ENCODE assay signal across 14 mouse cellular contexts in genomic region chr3:51333950-51334349, GRCm38 (mm10). TPM values are rescaled to one million over a fixed set of nuclear protein-coding genes. Genes with fewer than 3 reads are reported as not detected.
A peak's percentile ranks its signal among the peaks of the same experiment; 100 is the strongest.
DNase-seq lines count a peak whose midpoint lies in the region; ATAC-seq and TF ChIP-seq lines count a peak whose summit lies in the region.
"Had no signal": no experiment of that assay in that cellular context is flagged by ENCODE, and none has a peak within 500 bp of the region (broad histone marks: within the 10 kb centered on the region; RNA-seq: fewer than 3 reads in every experiment).

No protein-coding gene starts in this region.

- 77% methylated on average over 6 of the region's 6 CpGs for WGBS in forebrain, embryonic 13.5 days
- 75% methylated on average over 6 of the region's 6 CpGs for WGBS in forebrain, embryonic 12.5 days
- 48% methylated on average over 6 of the region's 6 CpGs for WGBS in limb, embryonic 12.5 days

- no peaks in the 10 kb centered on the region for H3K27me3 ChIP-seq in forebrain, embryonic 13.5 days
- no peaks in the 10 kb centered on the region for H3K27me3 ChIP-seq in forebrain, embryonic 12.5 days
- H3K27me3 ChIP-seq in E14TG2a.4 (ENCODE audit: insufficient read depth, low read length) = peaks cover 9% of the 10 kb centered on the region
- no peaks in the 10 kb centered on the region for H3K27me3 ChIP-seq in limb, embryonic 12.5 days
- H3K27me3 ChIP-seq: kidney, embryonic 15.5 days; midbrain, embryonic 12.5 days; stomach, embryonic 15.5 days had no signal

- no peak overlapping the region for H3K4me3 ChIP-seq in forebrain, embryonic 13.5 days
- no peak overlapping the region for H3K4me3 ChIP-seq in forebrain, embryonic 12.5 days (replicated peaks)
- no peak overlapping the region for H3K4me3 ChIP-seq in left cerebral cortex, adult 2 months
- H3K4me3 ChIP-seq in E14TG2a.4 (replicated peaks; ENCODE audit: low read length) = peak overlapping the region; percentile 32
- no peak overlapping the region for H3K4me3 ChIP-seq in limb, embryonic 12.5 days (replicated peaks)
- H3K4me3 ChIP-seq: kidney, embryonic 15.5 days; midbrain, embryonic 12.5 days; stomach, embryonic 15.5 days had no signal

- H3K27ac ChIP-seq in forebrain, embryonic 13.5 days = no peak overlapping the region
- H3K27ac ChIP-seq in forebrain, embryonic 12.5 days = no peak overlapping the region
- peak overlapping the region; percentile 7; the same call in 1 of the 2 replicates for H3K27ac ChIP-seq in left cerebral cortex, adult 2 months
- H3K27ac ChIP-seq in limb, embryonic 12.5 days = peak overlapping the region; percentile 78; the same call in 1 of the 2 replicates
- H3K27ac ChIP-seq: midbrain, embryonic 12.5 days; stomach, embryonic 15.5 days had no signal

- intact Hi-C loops in left cerebral cortex, adult 2 months (cut with DNase I) = no loop called here
- intact Hi-C loops in left cerebral cortex, postnatal 36 days (cut with DNase I) = no loop called here

- ATAC-seq in forebrain, embryonic 13.5 days = no peak
- ATAC-seq in forebrain, embryonic 12.5 days (ENCODE audit: low FRiP score) = no peak
- ATAC-seq in limb, embryonic 12.5 days (ENCODE audit: insufficient number of reproducible peaks, insufficient read depth, low FRiP score, low TSS enrichment, low read depth) = no peak

- H3K4me1 ChIP-seq in forebrain, embryonic 13.5 days = peaks cover 27% of the 10 kb centered on the region
- peaks cover 19% of the 10 kb centered on the region for H3K4me1 ChIP-seq in forebrain, embryonic 12.5 days
- H3K4me1 ChIP-seq in E14TG2a.4 (replicated peaks; ENCODE audit: low read depth, low read length) = peaks cover 36% of the 10 kb centered on the region
- peaks cover 24% of the 10 kb centered on the region for H3K4me1 ChIP-seq in limb, embryonic 12.5 days (replicated peaks)

- H3K9ac ChIP-seq in forebrain, embryonic 13.5 days = 0 out of 2 replicates have a peak overlapping the region, but pooled peaks have one; percentile 8
- no peak overlapping the region for H3K9ac ChIP-seq in forebrain, embryonic 12.5 days
- H3K9ac ChIP-seq in limb, embryonic 12.5 days (replicated peaks) = no peak overlapping the region
- H3K9ac ChIP-seq: forebrain, postnatal 0 days; kidney, embryonic 15.5 days; midbrain, embryonic 12.5 days; stomach, embryonic 15.5 days had no signal

- H3K9me3 ChIP-seq in forebrain, embryonic 13.5 days (replicated peaks) = no peaks in the 10 kb centered on the region
- H3K9me3 ChIP-seq in forebrain, embryonic 12.5 days = no peaks in the 10 kb centered on the region
- H3K9me3 ChIP-seq in E14TG2a.4 (ENCODE audit: low read length) = no peaks in the 10 kb centered on the region
- no peaks in the 10 kb centered on the region for H3K9me3 ChIP-seq in limb, embryonic 12.5 days
- H3K9me3 ChIP-seq: kidney, embryonic 15.5 days; midbrain, embryonic 12.5 days; stomach, embryonic 15.5 days had no signal

- no peaks in the 10 kb centered on the region for H3K36me3 ChIP-seq in forebrain, embryonic 13.5 days (ENCODE audit: poor library complexity, severe bottlenecking)
- no peaks in the 10 kb centered on the region for H3K36me3 ChIP-seq in forebrain, embryonic 12.5 days (replicated peaks)
- H3K36me3 ChIP-seq in E14TG2a.4 (ENCODE audit: insufficient read depth, low read length) = no peaks in the 10 kb centered on the region
- H3K36me3 ChIP-seq in limb, embryonic 12.5 days = no peaks in the 10 kb centered on the region
- H3K36me3 ChIP-seq: kidney, embryonic 15.5 days; midbrain, embryonic 12.5 days; stomach, embryonic 15.5 days had no signal

- no peak for TF ChIP-seq CTCF in left cerebral cortex, adult 2 months (IDR thresholded peaks at IDR 0.05)
- no peak for TF ChIP-seq CTCF in E14TG2a.4 (conservative IDR thresholded peaks at IDR 0.05; ENCODE audit: low read length)

- no peak overlapping the region for H3K4me2 ChIP-seq in forebrain, embryonic 13.5 days
- H3K4me2 ChIP-seq in forebrain, embryonic 12.5 days = no peak overlapping the region
- H3K4me2 ChIP-seq in limb, embryonic 12.5 days = 0 out of 2 replicates have a peak overlapping the region, but pooled peaks have one; percentile 31
- H3K4me2 ChIP-seq: midbrain, embryonic 12.5 days; stomach, embryonic 15.5 days had no signal

- no peak for DNase-seq in left cerebral cortex, adult 2 months (ENCODE audit: extremely low spot score in 1 of 2, low spot score in 2 of 2)
- DNase-seq in left cerebral cortex, postnatal 36 days (ENCODE audit: low spot score in 2 of 2) = no peak
- no peak for DNase-seq in adrenal gland, postnatal 25 days
- DNase-seq in left cerebral cortex, adult 8-10 months (ENCODE audit: low spot score in 2 of 2) = no peak
- DNase-seq: cerebellum, adult 11-12 months; forebrain, postnatal 0 days; gastrocnemius, postnatal 10 days had no signal

RNA-seq across cellular contexts. Expression of gene Elf2, which starts 6.5 kb away (rescaled TPM):
- polyA plus RNA-seq in forebrain, embryonic 13.5 days (2015; fragmentation: Nextera tagmentation; extraction: Ambion mirVana) = 55.9 and 60.1 TPM in 2 replicates
- 43.2 and 43.8 TPM in 2 replicates for polyA plus RNA-seq in forebrain, embryonic 12.5 days (2016; fragmentation: Nextera tagmentation; extraction: Ambion mirVana)
- 10 to 100 TPM; 48.5 to 51.8 TPM for total RNA-seq in left cerebral cortex, adult 2 months (2021)
- 10 to 100 TPM; 40.6 to 45.1 TPM for total RNA-seq in left cerebral cortex, postnatal 36 days (2021)
- 56.6 and 59.3 TPM in 2 replicates for polyA plus RNA-seq in limb, embryonic 12.5 days (2016; fragmentation: Nextera tagmentation; extraction: Ambion mirVana)
- 84.4 and 88.0 TPM in 2 replicates for total RNA-seq in adrenal gland, postnatal 25 days (2021)
- 10 to 100 TPM; 57.8 to 67.7 (median 60.8) TPM for total RNA-seq in left cerebral cortex, adult 8-10 months (2022)

Comparison
In these comparisons a context has a peak if more than half of its experiments do, and no peak if none do; other contexts are left out.
1. H3K27ac ChIP-seq: peak in left cerebral cortex, adult 2 months (single experiment) and limb, embryonic 12.5 days (single experiment); none in forebrain, embryonic 13.5 days (single experiment) and forebrain, embryonic 12.5 days (single experiment).